Mouse (Mus musculus) liver, embryonic 14.5 days (tissue): Measurements from ENCODE around the gene Il22ra1. TPM values are rescaled to one million over a fixed set of nuclear protein-coding genes. Genes with fewer than 3 reads are reported as not detected.

Source experiments
- ATAC-seq: fragments of 200-750 bp; cut with Nextera tagmentation; 2 replicates; pipeline ENCODE4 v1.8.0; 2017; ENCODE audit warnings: moderate number of reproducible peaks, mild to moderate bottlenecking, moderate library complexity; ENCODE audit not compliant: insufficient read depth
- DNase-seq, 3 experiments: peaks; one replicate each; pipeline ENCODE4 v3.0.0-alpha.2; 2012 to 2013; ENCODE audit warnings: low read depth in 3 of 3, low spot score in 3 of 3
- H3K27ac ChIP-seq: fragments of 300-500 bp; sonication (generic); 2 replicates; pipeline ENCODE4 v1.5.1; 2014; ENCODE audit warnings: moderate library complexity, mild to moderate bottlenecking, control low read depth, inconsistent platforms
- H3K27me3 ChIP-seq: fragments of 300-500 bp; sonication (generic); 2 replicates; pipeline ENCODE4 v1.6.1; 2014; ENCODE audit warnings: mild to moderate bottlenecking, low read length, moderate library complexity; ENCODE audit not compliant: control insufficient read depth, insufficient read depth
- H3K36me3 ChIP-seq: fragments of 300-500 bp; sonication (generic); replicated peaks from 2 replicates; pipeline ENCODE4 v1.6.1; 2014; ENCODE audit warnings: low read depth; ENCODE audit not compliant: control insufficient read depth, insufficient read depth
- H3K4me1 ChIP-seq, 2 experiments: fragments of 200-500 bp in 1 of 2; fragments of 300-500 bp in 1 of 2; sonication (generic) in 1 of 2; replicated peaks; 2 replicates each; pipeline ENCODE4 v1.6.1; 2012 to 2014; ENCODE audit warnings: antibody characterized with exemption in 1 of 2, inconsistent platforms in 1 of 2, low read length in 1 of 2; ENCODE audit not compliant: control insufficient read depth in 2 of 2, insufficient read depth in 2 of 2
- H3K4me2 ChIP-seq: fragments of 300-500 bp; sonication (generic); 2 replicates; pipeline ENCODE4 v1.6.1; 2014; ENCODE audit warnings: low read depth, mild to moderate bottlenecking, control low read depth, moderate library complexity
- H3K4me3 ChIP-seq, 2 experiments: fragments of 200-500 bp in 1 of 2; fragments of 300-500 bp in 1 of 2; sonication (generic) in 1 of 2; 2 replicates each; pipeline ENCODE4 v1.5.1; 2012 to 2014; ENCODE audit warnings: low read depth in 2 of 2, low read length in 2 of 2, mild to moderate bottlenecking in 2 of 2, control low read depth in 1 of 2, inconsistent platforms in 1 of 2, moderate library complexity in 1 of 2; ENCODE audit not compliant: insufficient read depth in 1 of 2
- H3K9ac ChIP-seq: fragments of 300-500 bp; sonication (generic); replicated peaks from 2 replicates; pipeline ENCODE4 v1.6.1; 2014; ENCODE audit warnings: mild to moderate bottlenecking, control low read depth, moderate library complexity
- H3K9me3 ChIP-seq: fragments of 300-500 bp; sonication (generic); 2 replicates; pipeline ENCODE4 v1.6.1; 2016; ENCODE audit warnings: low read length, mixed read lengths; ENCODE audit not compliant: control insufficient read depth
- CTCF ChIP-seq: IDR thresholded peaks from 2 replicates; pipeline ENCODE4 v1.5.1; 2016; ENCODE audit warnings: antibody characterized with exemption, low read depth, control low read depth
- EP300 ChIP-seq: IDR thresholded peaks from 2 replicates; pipeline ENCODE4 v1.6.1; 2016; ENCODE audit warnings: antibody characterized with exemption, low read depth
- WGBS: fragments of 180-500 bp; shearing (Covaris S2); extraction: QIAGEN DNeasy Blood & Tissue Kit; methylation state at CpG from one replicate; pipeline ENCODE4 v1.1.7; 2014; ENCODE audit not compliant: insufficient replicate concordance; 5-methylcytosine and 5-hydroxymethylcytosine counted together
- polyA plus RNA-seq, 2 experiments: library from polyadenylated mRNA; depleted of rRNA in 1 of 2; stranded (reverse) in 1 of 2; unstranded in 1 of 2; fragments of >200 nt; fragmentation: Nextera tagmentation in 1 of 2; extraction: Ambion mirVana in 1 of 2; gene quantifications; 2 replicates each; pipeline versions ENCODE4 v1.2.1 to v1.2.3; 2012 to 2014

Il22ra1 gene
- polyA plus RNA-seq, 2 experiments = 0.36 to 0.98 TPM

DNA sequence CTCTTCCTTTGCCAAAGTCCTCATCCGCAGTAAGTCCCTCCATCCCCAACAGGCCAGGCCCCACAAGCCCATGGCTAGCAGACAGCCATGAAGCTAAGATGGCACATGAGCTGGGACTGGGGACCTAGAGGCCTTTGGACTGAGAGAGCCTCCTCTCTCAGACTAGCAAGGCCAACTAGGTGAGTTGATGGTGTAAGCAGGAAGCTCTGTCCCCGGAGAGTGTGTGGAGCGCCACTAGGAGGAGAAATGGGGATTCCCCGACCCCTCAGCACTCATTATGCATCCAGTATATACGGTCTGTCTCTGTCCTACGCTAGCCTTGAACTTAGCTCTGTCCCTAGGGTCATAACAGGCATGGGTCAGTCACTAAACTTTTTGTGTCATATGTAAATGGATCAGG is 43.6 kb downstream of the Il22ra1 start:
- Histone ChIP-seq H3K4me2 (no peak overlapping the region), H3K27ac (no peak overlapping the region), H3K9me3 (no peaks in the 10 kb centered on the region), H3K4me1 (no peaks in the 10 kb centered on the region), H3K4me3 (no peak overlapping the region), H3K9ac (no peak overlapping the region), H3K36me3 (no peaks in the 10 kb centered on the region), H3K27me3 (no peaks in the 10 kb centered on the region)
- 55% methylated on average over 6 of the region's 6 CpGs for WGBS
- no peak for DNase-seq
- TF ChIP-seq CTCF (no peak), EP300 (no peak)
- ATAC-seq = no peak

DNA sequence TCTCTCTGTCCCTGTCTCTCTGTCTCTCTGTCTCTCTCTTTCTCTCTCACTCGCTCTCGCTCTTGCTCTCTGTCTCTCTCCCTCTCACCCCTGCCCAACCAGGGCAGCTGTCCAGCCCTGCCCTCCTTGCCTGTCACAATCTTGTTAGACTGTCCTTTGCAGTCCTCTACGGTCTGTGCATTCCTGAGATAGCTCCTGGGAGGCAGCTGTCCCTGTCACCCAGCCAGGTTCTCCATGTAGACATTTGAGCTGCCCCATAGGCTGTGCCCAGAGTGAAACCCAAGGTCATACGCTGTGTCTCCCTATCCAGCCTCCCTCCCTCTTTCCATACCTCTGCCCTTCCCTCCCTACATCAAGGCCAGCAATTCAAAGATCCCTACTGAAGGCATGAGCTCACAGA is 44.7 kb downstream of the Il22ra1 start:
- Histone ChIP-seq H3K9me3 (no peaks in the 10 kb centered on the region), H3K4me3 (no peak overlapping the region), H3K27ac (no peak overlapping the region), H3K36me3 (no peaks in the 10 kb centered on the region), H3K4me2 (no peak overlapping the region), H3K4me1 (no peaks in the 10 kb centered on the region), H3K27me3 (no peaks in the 10 kb centered on the region), H3K9ac (no peak overlapping the region)
- ATAC-seq = no peak
- DNase-seq = no peak
- no peak for TF ChIP-seq CTCF
- no peak for TF ChIP-seq EP300
- 62% methylated on average over 4 of the region's 4 CpGs for WGBS

DNA sequence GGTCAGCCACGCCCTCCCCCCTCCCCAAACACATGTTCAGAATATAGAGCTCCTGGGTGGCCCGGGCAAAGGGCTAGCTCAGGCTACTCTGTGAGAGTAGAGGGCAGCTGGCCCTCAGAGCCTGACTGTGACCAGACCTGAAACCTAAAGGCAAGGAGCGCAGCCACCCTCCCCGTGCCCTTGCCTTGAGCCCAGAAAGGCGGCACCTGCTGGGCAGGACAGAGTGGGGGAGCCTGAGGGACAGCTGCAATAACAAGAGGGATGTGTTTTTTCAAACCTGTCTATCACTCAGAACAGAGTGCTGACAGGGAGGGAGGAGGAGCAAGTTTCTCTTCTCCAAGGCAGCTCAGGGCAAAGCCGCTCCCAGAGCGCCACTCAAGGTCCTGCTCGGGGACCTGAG is 46.5 kb downstream of the Il22ra1 start:
- H3K36me3 ChIP-seq = no peaks in the 10 kb centered on the region
- DNase-seq (no peak), ATAC-seq (no peak)
- H3K4me1 ChIP-seq = no peaks in the 10 kb centered on the region
- no peak overlapping the region for H3K9ac ChIP-seq
- H3K27me3 ChIP-seq = no peaks in the 10 kb centered on the region
- WGBS = 65% methylated on average over 8 of the region's 8 CpGs
- no peak overlapping the region for H3K27ac ChIP-seq
- no peak for TF ChIP-seq CTCF
- no peak for TF ChIP-seq EP300
- no peaks in the 10 kb centered on the region for H3K9me3 ChIP-seq
- no peak overlapping the region for H3K4me3 ChIP-seq
- no peak overlapping the region for H3K4me2 ChIP-seq

GRCm38 (mm10) chr4:135776850-135777249 is 48.9 kb downstream of the Il22ra1 start:
- no peak overlapping the region for H3K27ac ChIP-seq
- no peaks in the 10 kb centered on the region for H3K9me3 ChIP-seq
- H3K4me2 ChIP-seq = no peak overlapping the region
- 62% methylated on average over 4 of the region's 4 CpGs for WGBS
- TF ChIP-seq EP300 (no peak), CTCF (no peak)
- H3K9ac ChIP-seq = no peak overlapping the region
- H3K4me1 ChIP-seq = no peaks in the 10 kb centered on the region
- H3K36me3 ChIP-seq = no peaks in the 10 kb centered on the region
- ATAC-seq = no peak
- H3K4me3 ChIP-seq = no peak overlapping the region
- no peaks in the 10 kb centered on the region; the same call in 1 of the 2 replicates for H3K27me3 ChIP-seq
- no peak for DNase-seq

- 58% methylated on average over 9 of the region's 9 CpGs for WGBS
- no peak overlapping the region for H3K9ac ChIP-seq
- H3K4me2 ChIP-seq = no peak overlapping the region
- DNase-seq (no peak), ATAC-seq (no peak)
- H3K9me3 ChIP-seq = no peaks in the 10 kb centered on the region
- no peaks in the 10 kb centered on the region for H3K36me3 ChIP-seq
- no peaks in the 10 kb centered on the region for H3K4me1 ChIP-seq
- H3K4me3 ChIP-seq = no peak overlapping the region
- TF ChIP-seq CTCF (no peak), EP300 (no peak)
- no peak overlapping the region for H3K27ac ChIP-seq
- no peaks in the 10 kb centered on the region; the same call in 1 of the 2 replicates for H3K27me3 ChIP-seq
Observed at GRCm38 (mm10) chr4:135779661-135780060, 51.7 kb downstream of the Il22ra1 start.

GRCm38 (mm10) chr4:135780255-135780654 is 52.3 kb downstream of the Il22ra1 start:
- ATAC-seq = no peak

More at GRCm38 (mm10) chr4:135780255-135780654, 52.3 kb downstream of the Il22ra1 start:
- H3K27ac ChIP-seq = no peak overlapping the region
- H3K36me3 ChIP-seq = no peaks in the 10 kb centered on the region
- no peak overlapping the region for H3K9ac ChIP-seq
- no peak for DNase-seq
- no peak overlapping the region for H3K4me2 ChIP-seq
- H3K4me3 ChIP-seq = no peak overlapping the region
- no peak for TF ChIP-seq CTCF
- no peak for TF ChIP-seq EP300
- WGBS = 49% methylated on average over 3 of the region's 3 CpGs
- H3K4me1 ChIP-seq = no peaks in the 10 kb centered on the region
- H3K9me3 ChIP-seq = no peaks in the 10 kb centered on the region
- no peaks in the 10 kb centered on the region; the same call in 1 of the 2 replicates for H3K27me3 ChIP-seq
